Mouse (Mus musculus) skeletal muscle tissue, adult 2 months (tissue): ENCODE data around the gene Slc25a19.

Experiments used
- DNase-seq: peaks from one replicate; pipeline ENCODE4 v3.0.0-alpha.2; 2012; ENCODE audit warnings: low read depth, low spot score

Gene Slc25a19

DNA sequence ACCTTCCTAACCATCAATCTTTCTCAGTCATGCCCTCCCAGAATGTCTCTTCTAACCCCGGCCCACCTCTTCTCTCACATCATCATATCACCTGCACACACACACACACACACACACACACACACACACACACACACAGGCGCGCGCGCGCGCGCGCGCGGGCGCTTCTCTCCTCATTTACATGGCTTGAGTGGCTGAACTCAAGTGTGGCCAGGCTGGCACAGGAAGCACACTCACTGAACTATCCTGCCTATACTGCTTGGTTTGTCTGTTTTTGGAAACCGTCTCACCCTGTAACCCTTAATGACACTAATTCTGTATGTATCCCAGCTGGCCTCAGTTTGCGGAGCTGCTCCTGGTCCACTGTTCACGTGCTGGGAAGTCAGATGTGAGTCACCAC lies 27.4 kb downstream of the Slc25a19 start:
- no peak for DNase-seq

DNA sequence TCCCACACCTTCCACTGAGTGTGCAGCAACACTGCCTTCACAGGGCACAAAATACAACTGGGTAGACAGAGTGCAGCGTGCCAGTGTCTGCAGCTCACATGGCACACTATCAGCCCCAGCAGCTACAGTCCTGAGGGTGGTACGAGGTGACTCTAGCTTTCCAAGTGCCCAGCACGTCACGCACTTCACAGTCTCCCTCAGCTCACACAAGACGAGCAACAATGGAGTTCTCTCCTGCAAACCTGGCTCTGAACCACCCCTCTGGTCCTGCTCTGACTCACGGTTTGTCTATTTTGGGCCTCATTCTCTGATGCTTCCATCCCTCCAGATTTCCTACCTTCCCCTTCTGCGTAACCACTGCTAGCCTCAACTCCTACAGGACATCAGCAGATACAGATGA lies 28.4 kb downstream of the Slc25a19 start:
- no peak for DNase-seq

DNA sequence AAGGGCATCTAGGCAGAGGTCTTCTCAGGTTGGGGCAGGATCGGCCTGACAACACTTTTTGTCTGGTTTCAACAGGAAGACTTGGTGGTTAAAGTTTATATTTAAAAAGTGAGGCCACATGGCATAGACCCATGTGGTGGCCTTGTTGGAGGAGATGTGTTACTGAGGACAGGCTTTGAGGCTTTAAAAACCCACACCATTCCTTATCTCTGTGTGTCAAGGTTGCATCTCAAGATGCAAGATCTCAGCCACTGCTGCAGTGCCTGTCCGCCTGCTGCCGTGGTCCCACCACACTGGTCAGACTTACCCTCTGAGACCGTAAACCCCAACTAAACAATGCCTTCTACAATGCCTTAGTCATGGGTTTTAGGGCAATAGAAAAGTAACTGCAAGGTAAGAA lies 29.8 kb downstream of the Slc25a19 start:
- no peak for DNase-seq

DNA sequence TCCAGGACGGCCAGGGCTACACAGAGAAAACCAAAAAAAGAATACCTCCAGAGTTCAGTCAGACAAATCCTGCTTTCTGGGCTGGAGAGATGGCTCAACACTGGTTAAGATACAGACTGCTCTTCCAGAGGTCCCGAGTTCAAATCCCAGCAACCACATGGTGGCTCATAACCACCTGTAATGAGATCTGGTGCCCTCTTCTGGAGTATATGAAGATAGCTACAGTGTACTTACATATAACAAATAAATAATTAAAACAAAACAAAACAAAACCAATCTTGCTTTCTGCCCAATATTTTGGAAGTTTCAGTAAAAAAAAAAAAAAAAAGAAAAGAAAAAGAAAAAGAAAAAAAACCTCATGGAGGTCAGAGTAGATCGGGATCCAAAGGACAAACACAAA lies 32.9 kb downstream of the Slc25a19 start:
- no peak for DNase-seq

DNA sequence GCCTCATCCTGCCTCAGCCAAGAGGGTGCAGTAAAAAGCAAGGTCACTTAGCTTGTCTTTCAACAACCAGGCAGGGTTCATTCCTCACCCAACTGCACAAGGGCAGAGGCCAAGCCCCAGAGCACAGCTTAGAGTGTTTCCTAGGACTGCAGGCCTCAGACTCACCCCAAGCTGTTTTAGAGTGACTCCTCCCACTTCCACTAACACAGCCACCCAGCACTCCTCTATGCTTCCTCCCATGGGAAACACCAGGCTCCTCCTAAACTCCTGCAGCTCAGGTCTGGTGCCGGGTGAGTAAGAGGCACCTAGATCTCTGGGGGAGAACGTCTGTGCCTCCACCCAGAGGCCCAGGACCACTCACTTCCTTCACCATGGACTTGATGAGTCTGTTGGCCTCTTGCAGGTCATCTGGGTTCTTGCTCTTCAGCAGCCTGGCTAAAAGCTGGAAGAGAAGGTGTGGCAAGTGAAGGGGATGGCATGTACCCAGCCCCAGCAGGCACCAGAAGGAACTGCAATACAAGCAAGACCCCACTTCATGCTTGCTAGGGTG lies 37.5 kb downstream of the Slc25a19 start:
- DNase-seq: no peak

DNA sequence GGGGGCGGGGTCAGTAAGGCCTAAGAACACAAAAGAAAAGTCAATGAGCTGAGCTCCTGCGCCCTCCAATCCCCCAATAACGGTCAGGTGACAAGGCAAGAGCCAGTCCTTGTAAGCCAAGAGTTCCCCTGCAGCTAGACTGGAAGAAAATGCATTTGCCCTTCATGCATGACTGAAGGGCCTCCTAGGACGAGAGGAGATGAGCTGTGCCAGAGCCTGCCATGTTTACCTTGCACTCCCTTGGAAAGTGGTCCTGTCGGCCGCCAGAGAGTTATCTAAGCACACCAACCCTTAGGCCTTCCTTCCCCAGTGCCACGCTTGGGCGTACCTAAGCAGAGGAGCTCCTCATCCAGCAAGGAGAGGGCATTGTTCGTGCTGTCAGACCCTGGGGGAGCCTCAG lies 40.1 kb downstream of the Slc25a19 start:
- no peak for DNase-seq

DNA sequence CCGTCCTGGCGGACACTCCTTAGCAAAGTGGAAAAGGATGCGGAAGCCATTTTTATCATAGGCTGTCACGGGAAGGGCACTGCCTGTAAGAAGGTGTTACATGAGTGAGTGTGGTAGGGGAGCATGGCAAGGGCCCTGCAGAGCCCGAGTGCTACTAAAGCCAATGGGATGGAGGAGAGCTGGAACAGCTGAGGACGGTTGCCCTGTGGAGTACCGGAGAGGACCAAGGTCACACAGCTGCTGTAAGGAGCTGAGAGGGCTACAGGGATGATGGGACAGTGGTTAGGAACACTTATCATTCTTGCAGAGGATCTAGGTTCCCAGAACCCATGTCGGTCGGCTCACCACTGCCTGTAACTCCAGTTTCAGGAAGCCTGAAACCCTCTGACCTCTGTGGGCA lies 41.7 kb downstream of the Slc25a19 start:
- no peak for DNase-seq

DNA sequence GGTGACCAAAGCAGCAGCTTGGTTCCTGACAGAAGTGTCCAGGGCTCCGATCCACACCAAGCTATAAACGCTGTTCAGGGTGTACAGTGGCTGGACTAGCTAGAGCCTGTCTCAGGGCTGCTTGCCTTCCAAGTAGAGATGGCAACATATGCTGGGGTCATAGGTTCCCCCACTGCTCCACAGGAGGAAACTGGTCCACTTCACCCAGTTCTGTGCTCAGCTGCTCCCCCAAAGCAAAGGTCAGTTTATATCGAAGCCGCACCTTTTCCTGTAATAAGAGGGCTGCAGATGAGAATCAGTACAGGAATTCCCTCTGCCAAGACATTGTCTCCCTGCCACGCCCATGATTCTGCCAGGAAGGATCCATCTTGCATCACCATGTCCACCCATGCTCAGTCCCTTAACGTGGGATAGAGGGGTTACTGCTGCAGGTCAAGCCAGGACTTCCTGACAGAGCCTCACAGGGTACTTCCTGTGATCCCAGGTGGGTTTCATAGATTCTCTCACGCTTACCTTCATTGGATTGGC lies 42.5 kb downstream of the Slc25a19 start:
- no peak for DNase-seq

DNA sequence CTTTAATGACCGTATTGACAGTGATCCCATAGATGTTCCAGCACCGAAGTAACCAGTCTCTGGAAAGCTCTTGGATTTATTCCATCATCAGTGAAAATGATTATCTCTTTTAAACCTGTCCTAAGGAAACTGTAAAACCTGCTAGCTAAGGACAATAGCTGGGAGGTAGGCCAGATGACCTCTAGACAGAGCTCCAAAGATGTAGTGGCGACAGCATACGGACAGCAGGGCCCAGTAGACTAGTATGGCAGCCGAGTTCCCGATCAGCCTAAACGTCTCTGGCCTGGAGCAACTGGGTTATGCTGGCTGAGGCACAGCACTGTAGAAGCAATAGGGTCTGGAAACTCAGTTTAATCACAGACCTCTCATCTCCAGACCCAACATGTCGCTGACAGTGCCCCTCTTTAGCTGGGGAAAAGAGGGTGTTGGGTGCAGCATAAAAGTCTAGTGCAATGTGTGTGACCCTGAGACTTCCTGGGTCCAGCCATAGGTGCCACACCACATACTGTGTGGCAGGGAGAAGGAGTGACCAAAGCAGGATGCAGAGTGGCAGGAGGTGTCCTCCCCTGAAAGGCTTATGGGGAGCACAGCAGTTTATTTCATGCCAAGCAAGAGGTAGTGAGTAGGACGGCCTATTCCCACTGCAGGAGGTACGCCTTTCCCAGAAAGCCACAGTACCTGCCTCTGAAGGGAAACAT lies 43.6 kb downstream of the Slc25a19 start:
- no peak for DNase-seq

DNA sequence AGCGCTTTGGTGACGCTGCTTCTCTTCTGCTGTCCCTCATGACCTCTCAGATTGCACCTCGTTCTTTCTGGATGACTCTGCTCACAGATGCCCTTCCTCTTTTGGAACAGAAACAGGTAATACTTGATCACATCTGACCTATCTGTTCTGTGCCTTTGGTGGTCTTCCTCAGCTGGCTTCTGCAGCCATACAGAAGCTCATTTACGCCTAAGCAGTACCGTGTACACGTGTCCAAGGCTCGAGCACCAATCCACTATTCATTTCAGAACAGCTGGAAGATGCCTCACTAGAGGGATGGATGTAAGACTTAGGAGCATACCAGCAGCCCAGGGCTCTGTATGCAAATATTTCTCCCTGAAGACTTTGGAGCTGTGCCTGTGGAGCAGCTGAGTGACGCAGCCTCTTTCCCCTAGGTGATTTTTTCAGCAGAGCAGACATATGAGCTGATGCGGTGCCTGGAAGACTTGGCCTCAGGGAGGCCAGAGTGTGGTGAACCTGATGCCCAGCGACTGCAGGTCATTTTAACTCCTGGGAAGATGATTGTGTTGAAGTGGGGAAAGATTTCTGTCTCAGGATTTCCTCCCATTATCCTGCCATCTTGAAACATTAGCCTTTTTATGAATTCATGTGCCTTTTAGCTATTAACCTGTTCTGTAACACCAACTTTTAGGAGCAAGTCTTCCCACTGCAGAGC lies 45.0 kb downstream of the Slc25a19 start:
- DNase-seq: no peak

DNA sequence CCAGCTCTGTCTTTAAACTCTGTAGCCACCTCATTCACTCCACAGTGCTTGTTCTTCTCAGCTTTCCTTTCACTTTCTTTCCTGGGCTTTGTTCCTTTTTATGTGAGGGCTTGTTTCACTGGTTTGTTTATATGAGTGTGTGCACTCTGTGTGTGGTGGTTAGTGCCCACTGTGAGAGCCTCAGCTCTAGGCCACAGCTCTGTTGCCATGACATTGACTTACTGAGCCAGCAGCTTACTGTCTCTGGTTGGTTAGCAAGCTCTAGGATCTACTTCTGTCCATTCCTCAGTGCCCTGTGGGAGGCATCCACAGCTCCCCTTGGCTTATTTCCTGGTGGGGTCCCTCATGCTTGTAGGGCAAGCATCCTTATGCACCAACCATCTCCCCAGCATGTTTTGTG lies 49.0 kb downstream of the Slc25a19 start:
- no peak for DNase-seq

DNA sequence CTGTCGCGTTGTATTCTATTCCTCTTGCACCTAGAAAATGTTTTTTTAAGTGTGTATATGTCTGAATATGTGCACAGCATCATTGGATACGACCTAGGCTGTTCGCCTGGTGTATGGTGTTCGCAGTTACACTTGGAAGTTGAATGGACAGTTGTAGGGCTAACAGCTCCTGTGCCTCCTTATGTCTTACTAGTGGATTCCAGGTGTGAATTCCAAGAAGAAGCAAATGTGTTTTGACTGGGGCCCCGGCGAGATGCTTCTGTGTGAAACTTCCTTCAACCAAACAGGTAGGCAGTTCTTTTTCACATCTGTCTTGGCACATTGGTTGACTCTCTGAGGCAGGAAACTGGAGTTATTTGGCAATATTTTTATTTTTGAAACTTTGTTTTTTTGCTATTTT lies 63.1 kb downstream of the Slc25a19 start:
- DNase-seq: no peak
